Mouse (Mus musculus) thymus, postnatal 25 days (tissue): ENCODE measurements at regions not wholly inside any gene's neighbourhood (a gene's known extent, or its start where the extent isn't known, plus 50 kb on each side); places are given as distances from the start of the nearest gene placed in this dataset.
"Not testable (repeated sequence)": the region's sequence is repeated elsewhere in the genome, so short reads cannot be mapped to it uniquely, and the experiment has no call there.

Experiments used
- DNase-seq: peaks from one replicate; pipeline ENCODE4 v3.0.0; 2022

- DNase-seq = no peak
Measured at GRCm38 (mm10) chr8:34703351-34703750, 591.8 kb upstream of the Gm10131 start.

- no peak for DNase-seq
Measured at GRCm38 (mm10) chr8:34702806-34703205, 591.3 kb upstream of the Gm10131 start.

GRCm38 (mm10) chr8:34699015-34699414, 587.5 kb upstream of the Gm10131 start:
- DNase-seq = no peak

GRCm38 (mm10) chr8:34696365-34696764, 584.8 kb upstream of the Gm10131 start:
- no peak for DNase-seq

GRCm38 (mm10) chr8:34692606-34693005, 581.1 kb upstream of the Gm10131 start:
- no peak for DNase-seq

- no peak for DNase-seq
Measured at GRCm38 (mm10) chr8:34691776-34692175, 580.2 kb upstream of the Gm10131 start.

GRCm38 (mm10) chr8:34689825-34690493, 578.4 kb upstream of the Gm10131 start:
- DNase-seq = no peak

- DNase-seq = peak; percentile 32
Measured at GRCm38 (mm10) chr8:34689049-34689824, 577.7 kb upstream of the Gm10131 start.

GRCm38 (mm10) chr8:34688396-34689048, 577.0 kb upstream of the Gm10131 start:
- no peak for DNase-seq

GRCm38 (mm10) chr8:34686371-34686770, 574.8 kb upstream of the Gm10131 start:
- DNase-seq = no peak

- no peak for DNase-seq
Measured at GRCm38 (mm10) chr8:34684683-34685082, 573.1 kb upstream of the Gm10131 start.

- no peak for DNase-seq
Measured at GRCm38 (mm10) chr8:34683173-34683572, 571.6 kb upstream of the Gm10131 start.

GRCm38 (mm10) chr8:34682221-34682620, 570.7 kb upstream of the Gm10131 start:
- no peak for DNase-seq

GRCm38 (mm10) chr8:34679565-34680291, 568.2 kb upstream of the Gm10131 start:
- no peak for DNase-seq

GRCm38 (mm10) chr8:34678879-34679278, 567.3 kb upstream of the Gm10131 start:
- DNase-seq = no peak

- DNase-seq = peak; percentile 83
Measured at GRCm38 (mm10) chr8:34671716-34672115, 560.2 kb upstream of the Gm10131 start.

GRCm38 (mm10) chr8:34670930-34671715, 559.6 kb upstream of the Gm10131 start:
- no peak for DNase-seq

- DNase-seq = no peak
Measured at GRCm38 (mm10) chr8:34669146-34669545, 557.6 kb upstream of the Gm10131 start.

GRCm38 (mm10) chr8:34664429-34664828, 552.9 kb upstream of the Gm10131 start:
- no peak for DNase-seq

- DNase-seq = no peak
Measured at GRCm38 (mm10) chr8:34662532-34662931, 551.0 kb upstream of the Gm10131 start.

- DNase-seq = peak; percentile 71
Measured at GRCm38 (mm10) chr8:34651750-34652149, 540.2 kb upstream of the Gm10131 start.

- not testable (repeated sequence) for DNase-seq
Measured at GRCm38 (mm10) chr8:34628221-34628620, 516.7 kb upstream of the Gm10131 start.
